Mouse (Mus musculus) CH12.LX (cell line): ENCODE results near the gene Cuedc1. TPM values are rescaled to one million over a fixed set of nuclear protein-coding genes. Genes with fewer than 3 reads are reported as not detected.
A peak's percentile ranks its signal among the peaks of the same experiment; 100 is the strongest.

Experiments used
- DNase-seq: peaks from one replicate; pipeline ENCODE4 v3.0.0-alpha.2; 2013; ENCODE audit errors: extremely low read depth
- H3K27ac ChIP-seq: 2 replicates; pipeline ENCODE4 v1.5.1; 2012; ENCODE audit warnings: low read depth, mild to moderate bottlenecking, control low read depth, moderate library complexity; ENCODE audit not compliant: insufficient read depth
- H3K27me3 ChIP-seq: replicated peaks from 2 replicates; pipeline ENCODE3; 2012; ENCODE audit warnings: inconsistent platforms
- H3K36me3 ChIP-seq, 2 experiments: replicated peaks in 1 of 2; 2 replicates each; pipeline versions ENCODE3 to v1.6.1; 2012; ENCODE audit warnings: inconsistent platforms in 1 of 2, low read length in 1 of 2, mild to moderate bottlenecking in 1 of 2, mixed read lengths in 1 of 2, moderate library complexity in 1 of 2; ENCODE audit not compliant: control insufficient read depth in 1 of 2, insufficient read depth in 1 of 2
- H3K4me1 ChIP-seq, 2 experiments: 2 replicates each; pipeline ENCODE4 v1.6.1; 2012; ENCODE audit warnings: inconsistent platforms in 1 of 2, moderate library complexity in 1 of 2; ENCODE audit not compliant: insufficient read depth in 2 of 2, control insufficient read depth in 1 of 2
- H3K4me2 ChIP-seq: 2 replicates; pipeline ENCODE4 v1.6.1; 2012; ENCODE audit warnings: low read depth, mild to moderate bottlenecking, control low read depth; ENCODE audit not compliant: poor library complexity, insufficient read depth, severe bottlenecking
- H3K4me3 ChIP-seq, 3 experiments: fragments of 150-350 bp in 1 of 3; sonication (generic) in 1 of 3; replicated peaks in 1 of 3; 2 replicates each; pipeline versions ENCODE3 to v1.5.1; 2011 to 2012; ENCODE audit warnings: low read depth in 2 of 3, low read length in 2 of 3, mild to moderate bottlenecking in 2 of 3, moderate library complexity in 2 of 3, control low read depth in 1 of 3, improper control_type of control experiment in 1 of 3, inconsistent platforms in 1 of 3, mixed read lengths in 1 of 3; ENCODE audit not compliant: poor library complexity in 1 of 3
- H3K79me2 ChIP-seq: replicated peaks from 2 replicates; pipeline ENCODE4 v1.6.1; 2012; ENCODE audit warnings: mild to moderate bottlenecking, moderate library complexity; ENCODE audit not compliant: control insufficient read depth, poor library complexity, insufficient read depth, severe bottlenecking; ENCODE audit errors: extremely low read depth
- H3K9ac ChIP-seq: 2 replicates; pipeline ENCODE4 v1.6.1; 2012; ENCODE audit warnings: low read depth, mild to moderate bottlenecking, control low read depth, moderate library complexity; ENCODE audit not compliant: insufficient read depth
- H3K9me3 ChIP-seq: replicated peaks from 2 replicates; pipeline ENCODE3; 2012; ENCODE audit warnings: low read length, inconsistent platforms, mixed read lengths
- BHLHE40 ChIP-seq: IDR thresholded peaks from 2 replicates; pipeline ENCODE4 v1.6.1; 2011; ENCODE audit warnings: mild to moderate bottlenecking, low read depth, low read length, improper control_type of control experiment
- CHD1 ChIP-seq: IDR thresholded peaks from 2 replicates; pipeline ENCODE4 v1.6.1; 2012; ENCODE audit warnings: low read depth, low read length, improper control_type of control experiment, inconsistent platforms
- CHD2 ChIP-seq: IDR thresholded peaks from 2 replicates; pipeline ENCODE4 v1.6.1; 2011; ENCODE audit warnings: low read length, improper control_type of control experiment
- CTCF ChIP-seq, 2 experiments: IDR thresholded peaks in 1 of 2; conservative IDR thresholded peaks in 1 of 2; 2 replicates each; pipeline ENCODE4 v1.5.1; 2011 to 2012; ENCODE audit warnings: low read depth in 2 of 2, low read length in 2 of 2, improper control_type of control experiment in 1 of 2, inconsistent platforms in 1 of 2, mild to moderate bottlenecking in 1 of 2, moderate library complexity in 1 of 2
- E2F4 ChIP-seq: IDR thresholded peaks from 2 replicates; pipeline ENCODE4 v1.6.1; 2011; ENCODE audit warnings: low read depth, low read length, improper control_type of control experiment; ENCODE audit not compliant: insufficient replicate concordance
- ELF1 ChIP-seq: IDR thresholded peaks from 2 replicates; pipeline ENCODE4 v1.6.1; 2014; ENCODE audit warnings: low read depth, mild to moderate bottlenecking, inconsistent platforms, low read length, improper control_type of control experiment
- EP300 ChIP-seq: IDR thresholded peaks from 2 replicates; pipeline ENCODE4 v1.6.1; 2011; ENCODE audit warnings: low read length, improper control_type of control experiment
- ETS1 ChIP-seq: conservative IDR thresholded peaks from 2 replicates; pipeline ENCODE4 v1.6.1; 2012; ENCODE audit warnings: low read depth, mild to moderate bottlenecking, inconsistent platforms, low read length, improper control_type of control experiment, moderate library complexity
- GABPA ChIP-seq: IDR thresholded peaks from 2 replicates; pipeline ENCODE4 v1.6.1; 2012; ENCODE audit warnings: low read depth, low read length, improper control_type of control experiment, inconsistent platforms; ENCODE audit not compliant: insufficient replicate concordance
- HCFC1 ChIP-seq: IDR thresholded peaks from 2 replicates; pipeline ENCODE4 v1.6.1; 2012; ENCODE audit warnings: low read depth, mild to moderate bottlenecking, inconsistent platforms, low read length, improper control_type of control experiment
- IRF4 ChIP-seq: IDR thresholded peaks from 2 replicates; pipeline ENCODE4 v1.6.1; 2014; ENCODE audit warnings: low read depth, mild to moderate bottlenecking, inconsistent platforms, low read length, improper control_type of control experiment
- JUN ChIP-seq: IDR thresholded peaks from 2 replicates; pipeline ENCODE4 v1.6.1; 2011; ENCODE audit warnings: low read depth, mild to moderate bottlenecking, low read length, improper control_type of control experiment, moderate library complexity; ENCODE audit not compliant: insufficient read depth
- JUND ChIP-seq: conservative IDR thresholded peaks from 2 replicates; pipeline ENCODE4 v1.6.1; 2011; ENCODE audit warnings: low read depth, low read length, improper control_type of control experiment
- KAT2A ChIP-seq: IDR thresholded peaks from 2 replicates; pipeline ENCODE4 v1.6.1; 2012; ENCODE audit warnings: low read length, improper control_type of control experiment, inconsistent platforms; ENCODE audit not compliant: insufficient replicate concordance
- MAFK ChIP-seq: IDR thresholded peaks from 2 replicates; pipeline ENCODE4 v1.6.1; 2011; ENCODE audit warnings: low read length, improper control_type of control experiment; ENCODE audit not compliant: insufficient replicate concordance
- MAX ChIP-seq: IDR thresholded peaks from 2 replicates; pipeline ENCODE4 v1.6.1; 2011; ENCODE audit warnings: low read length, improper control_type of control experiment
- MAZ ChIP-seq: IDR thresholded peaks from 2 replicates; pipeline ENCODE4 v1.6.1; 2012; ENCODE audit warnings: low read depth, mild to moderate bottlenecking, inconsistent platforms, low read length, improper control_type of control experiment, moderate library complexity
- MEF2A ChIP-seq: IDR thresholded peaks from 2 replicates; pipeline ENCODE4 v1.6.1; 2014; ENCODE audit warnings: low read depth, mild to moderate bottlenecking, inconsistent platforms, low read length, improper control_type of control experiment, borderline replicate concordance
- MXI1 ChIP-seq: IDR thresholded peaks from 2 replicates; pipeline ENCODE4 v1.6.1; 2011; ENCODE audit warnings: mild to moderate bottlenecking, low read depth, low read length, improper control_type of control experiment
- MYC ChIP-seq: IDR thresholded peaks from 2 replicates; pipeline ENCODE4 v1.6.1; 2011; ENCODE audit warnings: low read depth, mild to moderate bottlenecking, improper control_type of control experiment, low read length
- NELFE ChIP-seq: IDR thresholded peaks from 2 replicates; pipeline ENCODE4 v1.6.1; 2011; ENCODE audit warnings: low read depth, low read length, improper control_type of control experiment
- NRF1 ChIP-seq: IDR thresholded peaks from 2 replicates; pipeline ENCODE4 v1.6.1; 2014; ENCODE audit warnings: low read depth, mild to moderate bottlenecking, inconsistent platforms, low read length, improper control_type of control experiment, moderate library complexity
- PAX5 ChIP-seq: IDR thresholded peaks from 2 replicates; pipeline ENCODE4 v1.6.1; 2012; ENCODE audit warnings: low read length, inconsistent platforms, mixed read lengths
- POLR2A ChIP-seq: IDR thresholded peaks from 2 replicates; pipeline ENCODE4 v1.6.1; 2011; ENCODE audit warnings: low read depth, mild to moderate bottlenecking, improper control_type of control experiment, low read length
- POLR2AphosphoS2 ChIP-seq: IDR thresholded peaks from 2 replicates; pipeline ENCODE4 v1.6.1; 2011; ENCODE audit warnings: low read depth, low read length, improper control_type of control experiment
- RAD21 ChIP-seq: IDR thresholded peaks from 2 replicates; pipeline ENCODE4 v1.6.1; 2011; ENCODE audit warnings: low read depth, mild to moderate bottlenecking, low read length, improper control_type of control experiment, moderate library complexity
- RCOR1 ChIP-seq: conservative IDR thresholded peaks from 2 replicates; pipeline ENCODE4 v1.6.1; 2012; ENCODE audit warnings: low read depth, mild to moderate bottlenecking, inconsistent platforms, low read length, improper control_type of control experiment
- SIN3A ChIP-seq: IDR thresholded peaks from 2 replicates; pipeline ENCODE4 v1.6.1; 2012; ENCODE audit warnings: low read length, improper control_type of control experiment, inconsistent platforms
- SMC3 ChIP-seq: IDR thresholded peaks from 2 replicates; pipeline ENCODE4 v1.6.1; 2011; ENCODE audit warnings: low read depth, low read length, improper control_type of control experiment
- TBP ChIP-seq: conservative IDR thresholded peaks from 2 replicates; pipeline ENCODE4 v1.6.1; 2011; ENCODE audit warnings: low read depth, low read length, improper control_type of control experiment
- TCF12 ChIP-seq: IDR thresholded peaks from 2 replicates; pipeline ENCODE4 v1.6.1; 2014; ENCODE audit warnings: low read depth, mild to moderate bottlenecking, inconsistent platforms, low read length, improper control_type of control experiment
- UBTF ChIP-seq: IDR thresholded peaks from 2 replicates; pipeline ENCODE4 v1.6.1; 2012; ENCODE audit warnings: low read depth, mild to moderate bottlenecking, inconsistent platforms, low read length, improper control_type of control experiment, moderate library complexity
- USF1 ChIP-seq: IDR thresholded peaks from 2 replicates; pipeline ENCODE4 v1.6.1; 2014; ENCODE audit warnings: low read depth, mild to moderate bottlenecking, inconsistent platforms, low read length, improper control_type of control experiment
- USF2 ChIP-seq: conservative IDR thresholded peaks from 2 replicates; pipeline ENCODE4 v1.6.1; 2011; ENCODE audit warnings: low read depth, low read length, improper control_type of control experiment
- ZC3H11A ChIP-seq: IDR thresholded peaks from 2 replicates; pipeline ENCODE4 v1.6.1; 2012; ENCODE audit warnings: low read depth, mild to moderate bottlenecking, inconsistent platforms, low read length, improper control_type of control experiment
- ZKSCAN1 ChIP-seq: IDR thresholded peaks from 2 replicates; pipeline ENCODE4 v1.6.1; 2012; ENCODE audit warnings: low read depth, inconsistent platforms, low read length, improper control_type of control experiment, borderline replicate concordance
- ZMIZ1 ChIP-seq: IDR thresholded peaks from 2 replicates; pipeline ENCODE4 v1.6.1; 2012; ENCODE audit warnings: low read depth, mild to moderate bottlenecking, inconsistent platforms, low read length, improper control_type of control experiment
- ZNF384 ChIP-seq: IDR thresholded peaks from 2 replicates; pipeline ENCODE4 v1.6.1; 2012; ENCODE audit warnings: low read depth, low read length, improper control_type of control experiment, inconsistent platforms
- dilution Hi-C: fragments of 300-500 bp; cut with MboI; formaldehyde crosslinking; loops from 2 replicates; pipeline ENCODE4 v1.14.3; 2020; ENCODE audit warnings: low sequenced_read_pairs; ENCODE audit not compliant: extremely low pct_unique_long_range_greater_than_20kb, extremely low pct_ligation_motif_present
- in situ Hi-C: fragments of 300-500 bp; cut with MboI; formaldehyde crosslinking; loops from 3 replicates; pipeline ENCODE4 v1.14.3; 2019; ENCODE audit warnings: low sequenced_read_pairs, low pct_ligation_motif_present, low pct_unique_long_range_greater_than_20kb, mixed read lengths
- polyA plus RNA-seq: library from polyadenylated mRNA; unstranded; fragments of >175 nt; gene quantifications from 2 replicates; pipeline ENCODE4 v1.2.1, GENCODE M21; 2012; ENCODE audit warnings: low read depth; ENCODE audit not compliant: insufficient read length
- total RNA-seq, 2 experiments: library from RNA; depleted of rRNA; stranded (reverse); fragments of 300-350 nt in 1 of 2; fragments of >200 nt in 1 of 2; gene quantifications; 2 replicates each; pipeline ENCODE4 v1.2.3; 2012 to 2014

Cuedc1 gene
- total and polyA plus RNA-seq, 3 experiments, result 0.20 to 0.51 (median 0.47) TPM

DNA sequence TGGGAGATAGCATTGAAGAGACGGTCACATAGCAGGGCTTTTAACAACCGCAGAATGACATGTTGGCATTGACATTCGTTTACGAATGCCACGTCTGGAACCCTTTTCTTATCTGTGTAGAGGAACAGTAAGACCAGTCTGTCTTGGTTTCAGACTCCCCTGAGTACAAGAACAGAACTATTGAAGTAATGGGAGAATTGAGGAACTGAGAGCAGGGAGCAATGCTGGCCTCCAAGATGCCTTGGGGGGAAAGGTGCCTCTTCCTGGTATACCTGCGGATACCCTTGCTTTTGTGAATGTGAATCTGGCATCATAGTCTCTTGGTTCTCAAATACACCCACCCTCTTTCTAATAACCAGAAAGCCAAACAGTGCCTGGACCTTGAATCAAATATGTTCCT lies 18.7 kb downstream of the Cuedc1 start:
- peak overlapping the region; percentile 14; the same call in 1 of the 2 replicates for H3K4me2 ChIP-seq
- dilution Hi-C loops, result no loop called here

DNA sequence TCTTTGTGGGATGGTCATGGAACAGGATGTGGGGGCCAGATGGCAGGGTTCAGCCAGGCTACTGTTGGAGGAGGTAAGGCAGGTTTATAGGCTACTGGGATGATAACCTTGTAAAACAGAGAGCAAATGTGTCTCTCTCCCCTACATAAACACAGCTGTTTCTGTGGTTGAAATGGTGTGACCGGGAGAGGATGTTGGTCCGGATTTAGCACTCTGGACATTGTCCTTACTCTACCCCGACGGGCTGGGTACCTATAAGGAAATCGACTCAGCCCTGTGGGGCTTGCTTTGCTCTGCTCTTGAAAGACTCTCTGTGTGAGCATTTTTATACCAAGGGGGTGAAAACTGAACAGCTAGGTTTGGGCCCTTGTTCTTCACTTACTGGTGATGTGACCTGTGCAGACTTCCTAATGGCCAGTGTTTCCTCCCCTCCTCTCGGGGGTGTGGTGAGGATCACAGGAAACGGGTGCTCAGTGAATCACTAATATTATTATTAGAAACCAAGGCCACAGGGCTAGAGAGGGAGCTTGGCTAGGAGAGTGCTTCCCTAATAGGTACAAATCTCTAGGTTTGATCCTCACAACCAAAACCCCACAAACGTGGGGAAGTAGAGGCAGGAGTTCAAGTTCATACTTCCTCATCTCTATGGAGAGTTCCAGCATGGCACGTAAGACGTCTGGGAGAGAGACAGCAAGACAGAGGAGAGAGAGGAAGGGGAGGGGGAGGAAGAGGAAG lies 19.7 kb downstream of the Cuedc1 start:
- Histone ChIP-seq H3K36me3 (no peaks in the 10 kb centered on the region), H3K4me1 (peaks cover 13 to 43% of the 10 kb centered on the region in 2 experiments), H3K9me3 (no peaks in the 10 kb centered on the region), H3K27ac (no peak overlapping the region), H3K27me3 (peaks cover 50% of the 10 kb centered on the region), H3K79me2 (no peaks in the 10 kb centered on the region), H3K9ac (no peak overlapping the region), H3K4me2 (no peak overlapping the region), H3K4me3 (no peak overlapping the region)
- in situ Hi-C loops (no loop called here), dilution Hi-C loops (no loop called here)
- DNase-seq, result no peak
- no peak for TF ChIP-seq ZC3H11A
- no peak for TF ChIP-seq NELFE
- TF ChIP-seq IRF4, result no peak
- no peak for TF ChIP-seq CHD1
- no peak for TF ChIP-seq E2F4
- no peak for TF ChIP-seq POLR2A
- no peak for TF ChIP-seq MEF2A
- no peak for TF ChIP-seq NRF1
- TF ChIP-seq HCFC1, result no peak
- TF ChIP-seq TCF12, result no peak
- TF ChIP-seq USF1, result no peak
- no peak for TF ChIP-seq SIN3A
- no peak for TF ChIP-seq ZNF384
- no peak for TF ChIP-seq ZKSCAN1
- no peak for TF ChIP-seq MXI1
- TF ChIP-seq USF2, result no peak

More for the DNA sequence above, 18.7 kb downstream of the Cuedc1 start:
- Histone ChIP-seq H3K36me3 (no peaks in the 10 kb centered on the region), H3K9me3 (no peaks in the 10 kb centered on the region), H3K79me2 (no peaks in the 10 kb centered on the region), H3K4me3 (no peak overlapping the region), H3K9ac (no peak overlapping the region), H3K27me3 (peaks cover 45% of the 10 kb centered on the region), H3K4me1 (peaks cover 13 to 50% of the 10 kb centered on the region in 2 experiments)
- TF ChIP-seq ZMIZ1, result no peak
- TF ChIP-seq SIN3A, result no peak; the same call in 1 of the 2 replicates
- TF ChIP-seq NELFE, result no peak
- peak; percentile 12; the same call in 1 of the 2 replicates for TF ChIP-seq ETS1
- no peak for TF ChIP-seq POLR2AphosphoS2
- no peak for TF ChIP-seq TCF12
- TF ChIP-seq E2F4, result 0 out of 2 replicates have a peak, but pooled peaks have one; percentile 27
- TF ChIP-seq ZNF384, result no peak
- no peak for TF ChIP-seq JUN
- no peak for TF ChIP-seq MXI1
- peak; percentile 94 for TF ChIP-seq IRF4
- no peak for TF ChIP-seq GABPA
- TF ChIP-seq ELF1, result 0 out of 2 replicates have a peak, but pooled peaks have one; percentile 21
- TF ChIP-seq PAX5, result no peak
- TF ChIP-seq SMC3, result peak; percentile 12; the same call in 1 of the 2 replicates
- TF ChIP-seq UBTF, result no peak
- TF ChIP-seq ZKSCAN1, result no peak
- TF ChIP-seq BHLHE40, result peak; percentile 79; the same call in 1 of the 2 replicates
- no peak for TF ChIP-seq RAD21
- TF ChIP-seq EP300, result peak; percentile 92
- TF ChIP-seq HCFC1, result no peak
- TF ChIP-seq MYC, result no peak
- TF ChIP-seq CTCF (conservative IDR thresholded peaks at IDR 0.05 in 1 of 2, IDR thresholded peaks at IDR 0.05 in 1 of 2; ENCODE audit: low read depth in 2 of 2, low read length in 2 of 2), result no peak
- TF ChIP-seq MAFK, result 0 out of 2 replicates have a peak, but pooled peaks have one; percentile 7
- no peak for TF ChIP-seq USF2
- no peak for TF ChIP-seq ZC3H11A
- TF ChIP-seq RCOR1, result peak; percentile 30; the same call in 1 of the 2 replicates
- 0 out of 2 replicates have a peak, but pooled peaks have one; percentile 62 for TF ChIP-seq TBP
- no peak for TF ChIP-seq POLR2A
- TF ChIP-seq MAX, result no peak
- TF ChIP-seq CHD1, result no peak
- peak; percentile 67; the same call in 1 of the 2 replicates for TF ChIP-seq MAZ
- TF ChIP-seq NRF1, result no peak
- 0 out of 2 replicates have a peak, but pooled peaks have one; percentile 15 for TF ChIP-seq MEF2A
- no peak for TF ChIP-seq KAT2A
- no peak for TF ChIP-seq USF1
- peak; percentile 38; the same call in 1 of the 2 replicates for TF ChIP-seq CHD2
- 0 out of 2 replicates have a peak, but pooled peaks have one; percentile 10 for TF ChIP-seq JUND
- TF ChIP-seq, all 38 proteins: peak for 14
- no peak overlapping the region for H3K27ac ChIP-seq
- in situ Hi-C loops, result no loop called here
- DNase-seq, result no peak
